Mouse (Mus musculus) embryonic facial prominence, embryonic 15.5 days (tissue): ENCODE results near the gene Csnk2b. TPM values are rescaled to one million over a fixed set of nuclear protein-coding genes. Genes with fewer than 3 reads are reported as not detected.

ENCODE experiments used
- ATAC-seq: fragments of 200-750 bp; cut with Nextera tagmentation; 2 replicates; pipeline ENCODE4 v1.8.0; 2017; ENCODE audit warnings: low read depth, moderate TSS enrichment; ENCODE audit not compliant: insufficient number of reproducible peaks, low FRiP score, low TSS enrichment
- H3K27ac ChIP-seq: fragments of 300-500 bp; sonication (generic); replicated peaks from 2 replicates; pipeline ENCODE4 v1.5.1; 2015; ENCODE audit warnings: mild to moderate bottlenecking, inconsistent platforms
- H3K27me3 ChIP-seq: fragments of 300-500 bp; sonication (generic); 2 replicates; pipeline ENCODE4 v1.6.1; 2015; ENCODE audit warnings: inconsistent platforms
- H3K36me3 ChIP-seq: fragments of 300-500 bp; sonication (generic); 2 replicates; pipeline ENCODE4 v1.6.1; 2015; ENCODE audit warnings: mild to moderate bottlenecking, inconsistent platforms
- H3K4me1 ChIP-seq: fragments of 300-500 bp; sonication (generic); 2 replicates; pipeline ENCODE4 v1.6.1; 2015; ENCODE audit warnings: inconsistent platforms
- H3K4me2 ChIP-seq: fragments of 300-500 bp; sonication (generic); replicated peaks from 2 replicates; pipeline ENCODE4 v1.6.1; 2015; ENCODE audit warnings: mild to moderate bottlenecking, inconsistent platforms
- H3K4me3 ChIP-seq: fragments of 300-500 bp; sonication (generic); replicated peaks from 2 replicates; pipeline ENCODE4 v1.5.1; 2015; ENCODE audit warnings: mild to moderate bottlenecking, inconsistent platforms
- H3K9ac ChIP-seq: fragments of 300-500 bp; sonication (generic); 2 replicates; pipeline ENCODE4 v1.6.1; 2015; ENCODE audit warnings: inconsistent platforms
- H3K9me3 ChIP-seq: fragments of 300-500 bp; sonication (generic); replicated peaks from 2 replicates; pipeline ENCODE4 v1.6.1; 2016; ENCODE audit warnings: inconsistent platforms
- WGBS: fragments of 180-500 bp; shearing (Covaris S2); methylation state at CpG from one replicate; pipeline ENCODE4 v1.1.7; 2015; 5-methylcytosine and 5-hydroxymethylcytosine counted together
- polyA plus RNA-seq: library from polyadenylated mRNA; unstranded; fragments of >200 nt; fragmentation: Nextera tagmentation; extraction: Ambion mirVana; gene quantifications from 2 replicates; pipeline ENCODE4 v1.2.1, GENCODE M21; 2015

Csnk2b gene
- polyA plus RNA-seq, 1 experiment from 2014 or later = 278 TPM

DNA sequence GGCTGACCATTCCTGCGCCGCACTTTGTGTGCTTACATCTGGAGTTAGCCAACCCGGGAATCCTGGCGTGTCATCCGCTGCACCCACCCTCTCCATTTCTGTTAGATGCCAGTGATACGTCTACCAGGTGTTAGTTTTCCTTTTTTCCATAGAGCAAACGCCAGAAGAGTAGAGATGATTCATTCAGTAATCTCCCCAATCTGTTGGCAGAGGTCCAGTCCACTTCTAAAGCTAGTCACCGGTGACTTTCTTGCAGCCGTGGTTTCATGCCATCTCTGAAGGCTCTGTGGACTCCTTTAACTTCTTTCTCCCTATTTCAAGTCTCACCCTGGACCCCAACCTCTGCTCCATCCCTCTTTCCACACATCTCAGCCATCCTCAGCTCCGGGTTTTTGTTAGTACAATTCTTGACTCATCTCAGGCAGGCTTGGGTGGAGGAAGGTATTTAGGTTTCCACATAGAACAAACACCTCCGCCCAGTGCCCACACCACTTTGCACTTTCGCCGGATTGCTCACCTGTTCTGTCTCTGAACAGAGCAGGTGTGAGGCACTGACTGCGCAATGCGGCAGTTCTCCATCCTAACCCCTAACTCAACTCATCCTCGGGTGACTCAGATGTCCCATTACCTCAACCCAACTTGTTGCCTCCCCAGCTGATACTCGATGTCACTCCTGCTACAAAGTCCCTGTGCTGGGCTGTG is 53.5 kb downstream of the Csnk2b start:
- 68% methylated on average over 17 of the region's 17 CpGs for WGBS
- Histone ChIP-seq H3K27ac (peak overlapping the region; percentile 51; the same call in 1 of the 2 replicates), H3K27me3 (peaks cover 22% of the 10 kb centered on the region; the same call in 1 of the 2 replicates), H3K4me3 (0 out of 2 replicates have a peak overlapping the region, but pooled peaks have one; percentile 6), H3K9ac (no peak overlapping the region), H3K9me3 (no peaks in the 10 kb centered on the region), H3K4me2 (no peak overlapping the region), H3K36me3 (no peaks in the 10 kb centered on the region), H3K4me1 (peaks cover 24% of the 10 kb centered on the region)
- ATAC-seq = no peak

Other genes with a start within 250 kb of the Csnk2b start
- gene Zbtb12, start 242.6 kb downstream of the Csnk2b start, polyA plus RNA-seq = 3.2 and 4.2 TPM in 2 replicates
- gene Gm20547, start 240.0 kb downstream of the Csnk2b start, polyA plus RNA-seq = not detected in 2 replicates
- gene C2, start 223.8 kb downstream of the Csnk2b start, polyA plus RNA-seq = 6.7 and 7.3 TPM in 2 replicates
- 86.8 and 92.7 TPM in 2 replicates for gene Ehmt2, start 223.6 kb downstream of the Csnk2b start, polyA plus RNA-seq
- gene Slc44a4, start 207.6 kb downstream of the Csnk2b start, polyA plus RNA-seq = 0.49 and 0.69 TPM in 2 replicates
- gene Neu1, start 190.8 kb downstream of the Csnk2b start, polyA plus RNA-seq = 20.8 and 22.7 TPM in 2 replicates
- gene Hspa1b, start 162.8 kb downstream of the Csnk2b start, polyA plus RNA-seq = 2.2 and 3.4 TPM in 2 replicates
- not detected in 2 replicates for gene Gm20481, start 152.1 kb downstream of the Csnk2b start, polyA plus RNA-seq
- gene Hspa1a, start 149.9 kb downstream of the Csnk2b start, polyA plus RNA-seq = 19.5 and 19.7 TPM in 2 replicates
- 0.71 and 0.77 TPM in 2 replicates for gene Hspa1l, start 149.3 kb downstream of the Csnk2b start, polyA plus RNA-seq
- 163 and 173 TPM in 2 replicates for gene Lsm2, start 140.2 kb downstream of the Csnk2b start, polyA plus RNA-seq
- gene Vars, start 121.1 kb downstream of the Csnk2b start, polyA plus RNA-seq = 108 and 114 TPM in 2 replicates
- 0.43 and 0.58 TPM in 2 replicates for gene Vwa7, start 105.5 kb downstream of the Csnk2b start, polyA plus RNA-seq
- gene Sapcd1, start 94.0 kb downstream of the Csnk2b start, polyA plus RNA-seq = 21.5 and 23.4 TPM in 2 replicates
- 3.6 and 5.4 TPM in 2 replicates for gene Msh5, start 75.3 kb downstream of the Csnk2b start, polyA plus RNA-seq
- 324 and 329 TPM in 2 replicates for gene Clic1, start 72.1 kb downstream of the Csnk2b start, polyA plus RNA-seq
- gene Ddah2, start 63.0 kb downstream of the Csnk2b start, polyA plus RNA-seq = 319 and 347 TPM in 2 replicates
- 98.5 and 131 TPM in 2 replicates for gene Ly6g6c, start 56.7 kb downstream of the Csnk2b start, polyA plus RNA-seq
- gene Mpig6b, start 55.9 kb downstream of the Csnk2b start, polyA plus RNA-seq = 1.1 and 1.4 TPM in 2 replicates
- gene Ly6g6e, start 45.2 kb downstream of the Csnk2b start, polyA plus RNA-seq = 31.4 and 33.0 TPM in 2 replicates
- gene Ly6g6d, start 44.0 kb downstream of the Csnk2b start, polyA plus RNA-seq = 1.5 and 2.3 TPM in 2 replicates
- 0.20 and 0.28 TPM in 2 replicates for gene Ly6g6f, start 36.4 kb downstream of the Csnk2b start, polyA plus RNA-seq
- gene Abhd16a, start 32.8 kb downstream of the Csnk2b start, polyA plus RNA-seq = 102 and 105 TPM in 2 replicates
- gene Ly6g5c, start 13.8 kb downstream of the Csnk2b start, polyA plus RNA-seq = not detected in 2 replicates
- 1.4 and 1.8 TPM in 2 replicates for gene Ly6g5b, start 6.6 kb downstream of the Csnk2b start, polyA plus RNA-seq
- 19.5 and 20.1 TPM in 2 replicates for gene Gpank1, start 598 bp downstream of the Csnk2b start, polyA plus RNA-seq
- gene D17H6S53E, start 4.3 kb upstream of the Csnk2b start, polyA plus RNA-seq = 11.2 and 12.2 TPM in 2 replicates
- 0.17 TPM in 1 of 2 replicates, not detected in the other for gene Apom, start 10.0 kb upstream of the Csnk2b start, polyA plus RNA-seq
- gene Bag6, start 13.1 kb upstream of the Csnk2b start, polyA plus RNA-seq = 57.8 TPM in 2 replicates
- 179 and 198 TPM in 2 replicates for gene Prrc2a, start 42.8 kb upstream of the Csnk2b start, polyA plus RNA-seq
- 15.5 and 17.5 TPM in 2 replicates for gene Aif1, start 54.0 kb upstream of the Csnk2b start, polyA plus RNA-seq
- gene Lst1, start 66.4 kb upstream of the Csnk2b start, polyA plus RNA-seq = 27.2 and 27.4 TPM in 2 replicates
- 2.3 and 2.9 TPM in 2 replicates for gene Ltb, start 72.4 kb upstream of the Csnk2b start, polyA plus RNA-seq
- gene Tnf, start 80.0 kb upstream of the Csnk2b start, polyA plus RNA-seq = 0.47 and 0.76 TPM in 2 replicates
- gene Lta, start 83.3 kb upstream of the Csnk2b start, polyA plus RNA-seq = 0.27 and 0.32 TPM in 2 replicates
- gene Gm16181, start 98.8 kb upstream of the Csnk2b start, polyA plus RNA-seq = 0.57 TPM in 1 of 2 replicates, not detected in the other
- gene Atp6v1g2, start 111.6 kb upstream of the Csnk2b start, polyA plus RNA-seq = 4.1 and 4.4 TPM in 2 replicates
- 11.8 and 12.7 TPM in 2 replicates for gene Nfkbil1, start 113.7 kb upstream of the Csnk2b start, polyA plus RNA-seq
- gene Ddx39b, start 119.7 kb upstream of the Csnk2b start, polyA plus RNA-seq = 406 and 413 TPM in 2 replicates
- 81.6 and 82.0 TPM in 2 replicates for gene H2-D1, start 140.7 kb upstream of the Csnk2b start, polyA plus RNA-seq
- gene H2-Q1, start 198.4 kb upstream of the Csnk2b start, polyA plus RNA-seq = not detected in 2 replicates
- 0.47 TPM in 1 of 2 replicates, not detected in the other for gene H2-Q2, start 220.2 kb upstream of the Csnk2b start, polyA plus RNA-seq